Mouse (Mus musculus): Measurements from ENCODE around the gene Pdxdc1.

DNA sequence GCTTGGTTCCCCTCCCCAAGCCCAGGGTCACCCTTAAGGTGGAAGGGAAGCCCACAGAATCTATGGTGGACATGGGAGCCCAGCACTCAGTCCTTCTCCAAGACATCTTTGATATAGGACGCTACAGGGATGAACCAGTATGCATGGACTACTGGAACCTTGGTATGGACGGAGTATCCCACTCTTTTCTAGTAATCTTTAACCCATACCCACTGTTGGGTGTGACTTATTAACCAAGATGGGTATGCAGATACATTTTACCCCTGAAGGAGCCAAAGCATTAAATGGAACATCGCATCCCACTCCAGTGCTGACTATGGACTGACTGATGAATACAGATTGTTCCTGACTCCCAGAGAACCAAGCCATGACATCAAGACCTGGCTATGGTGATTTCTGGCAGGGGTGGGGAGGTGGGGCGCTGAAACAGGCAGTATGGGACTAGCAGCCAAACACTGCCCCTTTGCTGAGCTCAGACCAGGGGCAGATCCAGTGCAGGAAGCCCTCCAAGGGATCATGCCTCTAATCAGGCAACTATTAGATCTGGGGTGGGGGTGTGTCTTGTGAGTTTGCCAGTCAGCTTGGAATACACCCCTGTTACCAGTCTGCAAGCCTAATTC is 24.6 kb upstream of the Pdxdc1 start:
- TF ChIP-seq POLR2A (IDR thresholded peaks at IDR 0.05; ENCODE audit: insufficient read length, low read depth) (no peak), MAX (IDR thresholded peaks at IDR 0.05; ENCODE audit: low read depth) (no peak), TCF12 (IDR thresholded peaks at IDR 0.05; ENCODE audit: insufficient read depth, poor library complexity, severe bottlenecking) (no peak), E2F4 (IDR thresholded peaks at IDR 0.05; ENCODE audit: insufficient read depth) (no peak), MYOG (IDR thresholded peaks at IDR 0.05; ENCODE audit: control insufficient read depth in 1 of 3, insufficient read depth in 1 of 3, insufficient read length in 2 of 3, low read depth in 2 of 3) (no peak), USF1 (IDR thresholded peaks at IDR 0.05; ENCODE audit: low read depth) (no peak), TCF3 (IDR thresholded peaks at IDR 0.05; ENCODE audit: insufficient read length, low read depth) (no peak), MYOD1 (IDR thresholded peaks at IDR 0.05; ENCODE audit: control insufficient read depth in 1 of 3, insufficient read length in 2 of 3, low read depth in 2 of 3) (no peak), CEBPB (IDR thresholded peaks at IDR 0.05; ENCODE audit: insufficient read depth, poor library complexity, severe bottlenecking) (no peak), POLR2AphosphoS2 (IDR thresholded peaks at IDR 0.05; ENCODE audit: insufficient read length, low read depth) (no peak), SRF (IDR thresholded peaks at IDR 0.05; ENCODE audit: control insufficient read depth, insufficient read length, low read depth) (no peak)
